Mouse (Mus musculus) CH12.LX (cell line): ENCODE results near the gene Brip1.

Experiments used
- CTCF ChIP-seq, 2 experiments: IDR thresholded peaks in 1 of 2; conservative IDR thresholded peaks in 1 of 2; 2 replicates each; pipeline ENCODE4 v1.5.1; 2011 to 2012; ENCODE audit warnings: low read depth in 2 of 2, low read length in 2 of 2, improper control_type of control experiment in 1 of 2, inconsistent platforms in 1 of 2, mild to moderate bottlenecking in 1 of 2, moderate library complexity in 1 of 2
- MAFK ChIP-seq: IDR thresholded peaks from 2 replicates; pipeline ENCODE4 v1.6.1; 2011; ENCODE audit warnings: low read length, improper control_type of control experiment; ENCODE audit not compliant: insufficient replicate concordance
- MAX ChIP-seq: IDR thresholded peaks from 2 replicates; pipeline ENCODE4 v1.6.1; 2011; ENCODE audit warnings: low read length, improper control_type of control experiment
- MEF2A ChIP-seq: IDR thresholded peaks from 2 replicates; pipeline ENCODE4 v1.6.1; 2014; ENCODE audit warnings: low read depth, mild to moderate bottlenecking, inconsistent platforms, low read length, improper control_type of control experiment, borderline replicate concordance
- NELFE ChIP-seq: IDR thresholded peaks from 2 replicates; pipeline ENCODE4 v1.6.1; 2011; ENCODE audit warnings: low read depth, low read length, improper control_type of control experiment
- POLR2A ChIP-seq: IDR thresholded peaks from 2 replicates; pipeline ENCODE4 v1.6.1; 2011; ENCODE audit warnings: low read depth, mild to moderate bottlenecking, improper control_type of control experiment, low read length
- TBP ChIP-seq: conservative IDR thresholded peaks from 2 replicates; pipeline ENCODE4 v1.6.1; 2011; ENCODE audit warnings: low read depth, low read length, improper control_type of control experiment
- ZNF384 ChIP-seq: IDR thresholded peaks from 2 replicates; pipeline ENCODE4 v1.6.1; 2012; ENCODE audit warnings: low read depth, low read length, improper control_type of control experiment, inconsistent platforms

DNA sequence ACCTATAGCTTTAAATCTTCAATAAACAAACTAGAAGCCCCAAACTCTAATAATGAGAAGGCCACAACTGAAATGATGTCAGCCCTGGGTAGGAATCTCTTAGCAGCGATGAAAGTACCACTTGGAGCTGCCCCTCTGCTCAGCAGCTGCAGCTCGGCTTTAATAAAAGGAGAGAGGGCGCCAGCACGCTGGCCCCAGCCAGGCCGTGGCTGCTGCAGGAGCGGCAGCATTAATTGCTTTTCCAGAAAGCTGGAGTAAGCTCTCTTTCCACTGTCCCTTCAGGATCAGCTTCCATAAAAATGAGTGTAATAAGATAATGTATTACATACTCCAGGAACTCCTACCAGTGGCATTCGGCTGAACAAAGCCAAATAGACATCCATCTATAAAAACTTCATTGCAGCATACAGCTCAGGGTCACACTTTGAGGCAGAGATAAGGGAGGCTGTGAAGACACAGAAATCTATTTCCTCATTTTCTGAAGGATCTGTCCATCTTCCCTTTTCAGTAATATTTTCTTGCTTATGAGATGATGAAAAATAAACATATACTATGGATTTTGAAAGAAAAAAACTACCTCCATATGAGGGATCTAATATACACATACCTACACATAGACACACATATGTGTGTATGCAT, 174.3 kb downstream of the Brip1 start:
- TF ChIP-seq MAFK (no peak), TBP (no peak), MEF2A (no peak), POLR2A (no peak), CTCF (conservative IDR thresholded peaks at IDR 0.05 in 1 of 2, IDR thresholded peaks at IDR 0.05 in 1 of 2; ENCODE audit: low read depth in 2 of 2, low read length in 2 of 2) (no peak), MAX (no peak), NELFE (no peak), ZNF384 (no peak)
